In genomic region chr19:47176916-47177505, GRCm38 (mm10) we compare ENCODE assay signal across 30 mouse cellular contexts. TPM values are rescaled to one million over a fixed set of nuclear protein-coding genes. Genes with fewer than 3 reads are reported as not detected.
DNase-seq lines count a peak whose midpoint lies in the region; ATAC-seq and TF ChIP-seq lines count a peak whose summit lies in the region.
"Had no signal": no experiment of that assay in that cellular context is flagged by ENCODE, and none has a peak within 500 bp of the region (broad histone marks: within the 10 kb centered on the region; RNA-seq: fewer than 3 reads in every experiment).

No protein-coding gene starts in this region.

- peaks cover 37% of the 10 kb centered on the region for H3K27me3 ChIP-seq in midbrain, embryonic 11.5 days (ENCODE audit: control insufficient read depth, insufficient read depth, low read length)
- peaks cover 6% of the 10 kb centered on the region for H3K27me3 ChIP-seq in midbrain, embryonic 15.5 days (replicated peaks)
- H3K27me3 ChIP-seq in E14TG2a.4 (ENCODE audit: insufficient read depth, low read length): peaks cover 20% of the 10 kb centered on the region
- peaks cover 52% of the 10 kb centered on the region for H3K27me3 ChIP-seq in Patski

- peaks cover 9% of the 10 kb centered on the region for H3K4me1 ChIP-seq in midbrain, embryonic 11.5 days (ENCODE audit: control insufficient read depth, insufficient read depth, low read length)
- peaks cover 24% of the 10 kb centered on the region for H3K4me1 ChIP-seq in midbrain, embryonic 15.5 days
- H3K4me1 ChIP-seq in E14TG2a.4 (replicated peaks; ENCODE audit: low read depth, low read length): peaks cover 62% of the 10 kb centered on the region

- no peak overlapping the region for H3K4me2 ChIP-seq in midbrain, embryonic 11.5 days
- H3K4me2 ChIP-seq in midbrain, embryonic 15.5 days: no peak overlapping the region
- H3K4me2 ChIP-seq: embryonic facial prominence, embryonic 15.5 days; heart, embryonic 12.5 days; limb, embryonic 15.5 days; lung, embryonic 14.5 days had no signal

- peak; percentile 74 for DNase-seq in midbrain, embryonic 11.5 days (ENCODE audit: low spot score, missing footprints)
- DNase-seq in Patski (ENCODE audit: low read depth, low spot score): no peak
- DNase-seq in ovary, adult 18-20 months (ENCODE audit: low spot score): no peak
- DNase-seq in kidney, postnatal 14 days: no peak
- no peak for DNase-seq in layer of hippocampus, adult 11-12 months (ENCODE audit: low spot score)
- DNase-seq: adrenal gland, postnatal 36 days; cerebellum, adult 18-20 months; gastrocnemius, postnatal 10 days; heart, adult 18-20 months; heart, postnatal 10 days; kidney, postnatal 36 days; left cerebral cortex, postnatal 4 days; lung, embryonic 14.5 days; right cerebral cortex, postnatal 14 days; thymus, postnatal 14 days had no signal

- H3K9ac ChIP-seq in midbrain, embryonic 11.5 days (ENCODE audit: low read length): no peak overlapping the region
- no peak overlapping the region for H3K9ac ChIP-seq in midbrain, embryonic 15.5 days
- H3K9ac ChIP-seq: embryonic facial prominence, embryonic 15.5 days; heart, embryonic 12.5 days; limb, embryonic 15.5 days; liver, embryonic 14.5 days; lung, embryonic 14.5 days had no signal

- WGBS in midbrain, embryonic 11.5 days: 70% methylated on average over 2 of the region's 2 CpGs
- WGBS in midbrain, embryonic 15.5 days: 61% methylated on average over 2 of the region's 2 CpGs

- peaks cover 6% of the 10 kb centered on the region; the same call in 1 of the 2 replicates for H3K9me3 ChIP-seq in midbrain, embryonic 11.5 days (ENCODE audit: control insufficient read depth, low read length)
- H3K9me3 ChIP-seq in midbrain, embryonic 15.5 days: no peaks in the 10 kb centered on the region
- no peaks in the 10 kb centered on the region for H3K9me3 ChIP-seq in E14TG2a.4 (ENCODE audit: low read length)
- H3K9me3 ChIP-seq: embryonic facial prominence, embryonic 15.5 days; limb, embryonic 15.5 days had no signal

- H3K4me3 ChIP-seq in midbrain, embryonic 11.5 days (ENCODE audit: low read depth, low read length): no peak overlapping the region
- H3K4me3 ChIP-seq in midbrain, embryonic 15.5 days: no peak overlapping the region
- peak overlapping the region; percentile 93; the same call in 1 of the 2 replicates for H3K4me3 ChIP-seq in E14TG2a.4 (replicated peaks; ENCODE audit: low read length)
- H3K4me3 ChIP-seq: embryonic facial prominence, embryonic 15.5 days; forebrain, embryonic 10.5 days; heart, embryonic 12.5 days; hindbrain, embryonic 10.5 days; left cerebral cortex, adult 2 months; limb, embryonic 15.5 days had no signal

- CTCF ChIA-PET in Patski (lab: Charles Lee): interaction anchor here (1.2 to 1.5 kb wide), 4 partner anchors 83 to 179 kb away, joined by 3 to 5 read pairs (median 4); no protein-coding TSS in a partner anchor

- no peaks in the 10 kb centered on the region for H3K36me3 ChIP-seq in midbrain, embryonic 11.5 days (ENCODE audit: control insufficient read depth, insufficient read depth, low read length)
- H3K36me3 ChIP-seq in midbrain, embryonic 15.5 days (replicated peaks): no peaks in the 10 kb centered on the region
- no peaks in the 10 kb centered on the region for H3K36me3 ChIP-seq in E14TG2a.4 (ENCODE audit: insufficient read depth, low read length)
- H3K36me3 ChIP-seq: embryonic facial prominence, embryonic 15.5 days; forebrain, embryonic 10.5 days; heart, embryonic 12.5 days; hindbrain, embryonic 10.5 days; limb, embryonic 15.5 days had no signal

- no peak for ATAC-seq in midbrain, embryonic 11.5 days (ENCODE audit: low FRiP score)
- ATAC-seq in midbrain, embryonic 15.5 days (replicated peaks): no peak
- peak; percentile 45 for ATAC-seq in Patski
- ATAC-seq: CD4-positive, CD25-positive, alpha-beta regulatory T cell, adult 4 months; forebrain, embryonic 16.5 days; intestine, embryonic 16.5 days; midbrain, embryonic 16.5 days had no signal

- no peak for TF ChIP-seq CTCF in E14TG2a.4 (conservative IDR thresholded peaks at IDR 0.05; ENCODE audit: low read length)
- no peak for TF ChIP-seq CTCF in Patski (IDR thresholded peaks at IDR 0.05)

- in situ Hi-C loops in Patski (cut with MboI; ENCODE audit: low pct_unique_long_range_greater_than_20kb): loop anchor here (5.0 kb wide), 2 partner anchors 80 to 155 kb away; no protein-coding TSS in a partner anchor

- no peak overlapping the region for H3K27ac ChIP-seq in midbrain, embryonic 11.5 days (ENCODE audit: low read depth, low read length)
- H3K27ac ChIP-seq in midbrain, embryonic 15.5 days: no peak overlapping the region
- H3K27ac ChIP-seq: embryonic facial prominence, embryonic 15.5 days; forebrain, embryonic 10.5 days; hindbrain, embryonic 10.5 days; hindbrain, postnatal 0 days; left cerebral cortex, adult 2 months; limb, embryonic 15.5 days; liver, embryonic 14.5 days had no signal

- POLR2A ChIA-PET in Patski (lab: Charles Lee): interaction anchor here (0.6 to 1.0 kb wide), 3 partner anchors 84 to 250 kb away, joined by 3 to 5 read pairs (median 3); no protein-coding TSS in a partner anchor

RNA-seq across cellular contexts. Expression of gene Neurl1a, which starts 1.6 kb away (rescaled TPM):
- 2.9 and 4.0 TPM in 2 replicates for polyA plus RNA-seq in midbrain, embryonic 11.5 days (2014; fragmentation: Nextera tagmentation; extraction: Ambion mirVana)
- polyA plus RNA-seq in midbrain, embryonic 15.5 days (2015; fragmentation: Nextera tagmentation; extraction: Ambion mirVana): 14.8 and 15.0 TPM in 2 replicates
- 0.28 TPM for polyA plus RNA-seq in Patski (2021)

RNA-seq across cellular contexts. Expression of gene Calhm3, which starts 19.4 kb away (rescaled TPM):
- polyA plus RNA-seq in midbrain, embryonic 11.5 days (2014; fragmentation: Nextera tagmentation; extraction: Ambion mirVana): not detected in 2 replicates
- not detected in 2 replicates for polyA plus RNA-seq in midbrain, embryonic 15.5 days (2015; fragmentation: Nextera tagmentation; extraction: Ambion mirVana)
- not detected for polyA plus RNA-seq in Patski (2021)
- polyA plus RNA-seq: CD4-positive, CD25-positive, alpha-beta regulatory T cell, adult 4 months; embryonic facial prominence, embryonic 15.5 days; forebrain, embryonic 10.5 days; forebrain, embryonic 16.5 days; heart, embryonic 12.5 days; hindbrain, embryonic 10.5 days; hindbrain, postnatal 0 days; kidney, embryonic 14.5 days; limb, embryonic 15.5 days; liver, embryonic 14.5 days; lung, embryonic 14.5 days; midbrain, embryonic 16.5 days had no signal

RNA-seq across cellular contexts. Expression of gene Calhm1, which starts 33.0 kb away (rescaled TPM):
- not detected in 2 replicates for polyA plus RNA-seq in midbrain, embryonic 11.5 days (2014; fragmentation: Nextera tagmentation; extraction: Ambion mirVana)
- polyA plus RNA-seq in midbrain, embryonic 15.5 days (2015; fragmentation: Nextera tagmentation; extraction: Ambion mirVana): not detected in 2 replicates
- not detected for polyA plus RNA-seq in Patski (2021)
- polyA plus RNA-seq: CD4-positive, CD25-positive, alpha-beta regulatory T cell, adult 4 months; embryonic facial prominence, embryonic 15.5 days; forebrain, embryonic 10.5 days; forebrain, embryonic 16.5 days; heart, embryonic 12.5 days; hindbrain, embryonic 10.5 days; hindbrain, postnatal 0 days; intestine, embryonic 16.5 days; kidney, embryonic 14.5 days; limb, embryonic 15.5 days; liver, embryonic 14.5 days; lung, embryonic 14.5 days; midbrain, embryonic 16.5 days had no signal

RNA-seq across cellular contexts. Expression of gene Calhm2, which starts 38.9 kb away (rescaled TPM):
- 0.37 and 0.90 TPM in 2 replicates for polyA plus RNA-seq in midbrain, embryonic 11.5 days (2014; fragmentation: Nextera tagmentation; extraction: Ambion mirVana)
- polyA plus RNA-seq in midbrain, embryonic 15.5 days (2015; fragmentation: Nextera tagmentation; extraction: Ambion mirVana): 1.1 and 1.5 TPM in 2 replicates
- 0.05 TPM for polyA plus RNA-seq in Patski (2021)
